Mouse (Mus musculus) hindbrain, embryonic 11.5 days (tissue): ENCODE data around the gene Tceanc2. TPM values are rescaled to one million over a fixed set of nuclear protein-coding genes. Genes with fewer than 3 reads are reported as not detected.
"Not testable (repeated sequence)": the region's sequence is repeated elsewhere in the genome, so short reads cannot be mapped to it uniquely, and the experiment has no call there.

ENCODE experiments used
- ATAC-seq: fragments of 200-750 bp; cut with Nextera tagmentation; 2 replicates; pipeline ENCODE4 v1.8.0; 2017; ENCODE audit warnings: mild to moderate bottlenecking, moderate TSS enrichment, moderate library complexity; ENCODE audit not compliant: low FRiP score
- DNase-seq: peaks from one replicate; pipeline ENCODE4 v3.0.0-alpha.2; 2015; ENCODE audit warnings: low spot score
- H3K27ac ChIP-seq: fragments of 300-500 bp; sonication (generic); 2 replicates; pipeline ENCODE4 v1.5.1; 2014; ENCODE audit warnings: mild to moderate bottlenecking, low read depth, low read length
- H3K27me3 ChIP-seq: fragments of 300-500 bp; sonication (generic); 2 replicates; pipeline ENCODE4 v1.6.1; 2014; ENCODE audit warnings: mild to moderate bottlenecking, low read length, moderate library complexity, mixed read lengths; ENCODE audit not compliant: control insufficient read depth, insufficient read depth
- H3K36me3 ChIP-seq: fragments of 300-500 bp; sonication (generic); 2 replicates; pipeline ENCODE4 v1.6.1; 2014; ENCODE audit warnings: mild to moderate bottlenecking, low read length, moderate library complexity, mixed read lengths; ENCODE audit not compliant: control insufficient read depth, insufficient read depth
- H3K4me1 ChIP-seq: fragments of 300-500 bp; sonication (generic); replicated peaks from 2 replicates; pipeline ENCODE4 v1.6.1; 2014; ENCODE audit warnings: low read length, mixed read lengths; ENCODE audit not compliant: control insufficient read depth, insufficient read depth
- H3K4me2 ChIP-seq: fragments of 300-500 bp; sonication (generic); replicated peaks from 2 replicates; pipeline ENCODE4 v1.6.1; 2014; ENCODE audit warnings: mild to moderate bottlenecking, low read depth, low read length
- H3K4me3 ChIP-seq: fragments of 300-500 bp; sonication (generic); 2 replicates; pipeline ENCODE4 v1.5.1; 2014; ENCODE audit warnings: low read depth, low read length
- H3K9ac ChIP-seq: fragments of 300-500 bp; sonication (generic); 2 replicates; pipeline ENCODE4 v1.6.1; 2014; ENCODE audit warnings: low read depth, low read length
- H3K9me3 ChIP-seq: fragments of 300-500 bp; sonication (generic); 2 replicates; pipeline ENCODE4 v1.6.1; 2016; ENCODE audit warnings: low read length; ENCODE audit not compliant: control insufficient read depth
- WGBS: fragments of 180-500 bp; shearing (Covaris S2); extraction: QIAGEN DNeasy Blood & Tissue Kit; methylation state at CpG from one replicate; pipeline ENCODE4 v1.1.7; 2014; 5-methylcytosine and 5-hydroxymethylcytosine counted together
- polyA plus RNA-seq: library from polyadenylated mRNA; unstranded; fragments of >200 nt; fragmentation: Nextera tagmentation; extraction: Ambion mirVana; gene quantifications from 2 replicates; pipeline ENCODE4 v1.2.1, GENCODE M21; 2014

The Tceanc2 gene
- polyA plus RNA-seq, 1 experiment from 2014 or later: 26.4 TPM

GRCm38 (mm10) chr4:107114278-107114677 lies 64.6 kb downstream of the Tceanc2 start:
- Histone ChIP-seq H3K4me1 (no peaks in the 10 kb centered on the region), H3K36me3 (no peaks in the 10 kb centered on the region), H3K27ac (no peak overlapping the region), H3K27me3 (no peaks in the 10 kb centered on the region), H3K9me3 (no peaks in the 10 kb centered on the region), H3K9ac (no peak overlapping the region), H3K4me3 (no peak overlapping the region), H3K4me2 (no peak overlapping the region)
- WGBS: 67% methylated on average over 8 of the region's 8 CpGs
- DNase-seq (no peak), ATAC-seq (no peak)

- not testable (repeated sequence) for H3K4me2 ChIP-seq, H3K4me1 ChIP-seq, DNase-seq, H3K9me3 ChIP-seq, H3K36me3 ChIP-seq, H3K27ac ChIP-seq, H3K27me3 ChIP-seq, ATAC-seq, H3K4me3 ChIP-seq, H3K9ac ChIP-seq
- WGBS: 95% methylated on average over 6 of the region's 6 CpGs
Measured at GRCm38 (mm10) chr4:107109181-107109580, 69.7 kb downstream of the Tceanc2 start.

- Histone ChIP-seq H3K27ac (peak overlapping the region; percentile 71), H3K27me3 (no peaks in the 10 kb centered on the region), H3K9me3 (no peaks in the 10 kb centered on the region), H3K36me3 (no peaks in the 10 kb centered on the region), H3K4me3 (no peak overlapping the region), H3K4me2 (peak overlapping the region; percentile 8; the same call in 1 of the 2 replicates), H3K9ac (no peak overlapping the region), H3K4me1 (peaks cover 6% of the 10 kb centered on the region; the same call in 1 of the 2 replicates)
- 30% methylated on average over 13 of the region's 13 CpGs for WGBS
- DNase-seq (peak; percentile 50), ATAC-seq (peak; percentile 88)
Measured at GRCm38 (mm10) chr4:107108291-107108731, 70.6 kb downstream of the Tceanc2 start.

GRCm38 (mm10) chr4:107106777-107107176 lies 72.1 kb downstream of the Tceanc2 start:
- WGBS: 83% methylated on average over 16 of the region's 16 CpGs
- H3K36me3 ChIP-seq: no peaks in the 10 kb centered on the region
- no peaks in the 10 kb centered on the region for H3K27me3 ChIP-seq
- no peak overlapping the region for H3K27ac ChIP-seq
- no peak overlapping the region for H3K4me2 ChIP-seq
- H3K9ac ChIP-seq: no peak overlapping the region
- H3K4me1 ChIP-seq: peaks cover 6% of the 10 kb centered on the region; the same call in 1 of the 2 replicates
- ATAC-seq (no peak), DNase-seq (no peak)
- no peaks in the 10 kb centered on the region for H3K9me3 ChIP-seq
- no peak overlapping the region for H3K4me3 ChIP-seq

GRCm38 (mm10) chr4:107102220-107102619 lies 76.7 kb downstream of the Tceanc2 start:
- Histone ChIP-seq H3K4me2 (no peak overlapping the region), H3K27me3 (no peaks in the 10 kb centered on the region), H3K4me1 (no peaks in the 10 kb centered on the region; the same call in none of the 2 replicates), H3K9me3 (no peaks in the 10 kb centered on the region), H3K27ac (no peak overlapping the region), H3K4me3 (no peak overlapping the region), H3K36me3 (no peaks in the 10 kb centered on the region), H3K9ac (no peak overlapping the region)
- 79% methylated on average over 8 of the region's 8 CpGs for WGBS
- ATAC-seq: no peak
- DNase-seq: no peak

- H3K4me1 ChIP-seq: peaks cover 4% of the 10 kb centered on the region
- H3K4me2 ChIP-seq: no peak overlapping the region
- H3K9ac ChIP-seq: no peak overlapping the region
- WGBS: 80% methylated on average over 17 of the region's 17 CpGs
- H3K9me3 ChIP-seq: no peaks in the 10 kb centered on the region
- no peaks in the 10 kb centered on the region for H3K27me3 ChIP-seq
- H3K27ac ChIP-seq: no peak overlapping the region
- ATAC-seq (no peak), DNase-seq (no peak)
- H3K4me3 ChIP-seq: no peak overlapping the region
- H3K36me3 ChIP-seq: no peaks in the 10 kb centered on the region
Measured at GRCm38 (mm10) chr4:107098791-107099525, 80.0 kb downstream of the Tceanc2 start.

GRCm38 (mm10) chr4:107098375-107098774 lies 80.5 kb downstream of the Tceanc2 start:
- H3K4me1 ChIP-seq: peaks cover 4% of the 10 kb centered on the region

GRCm38 (mm10) chr4:107097871-107098270 lies 81.0 kb downstream of the Tceanc2 start:
- Histone ChIP-seq H3K9me3 (no peaks in the 10 kb centered on the region), H3K27ac (peak overlapping the region; percentile 52), H3K4me2 (no peak overlapping the region), H3K27me3 (no peaks in the 10 kb centered on the region), H3K9ac (no peak overlapping the region), H3K4me3 (no peak overlapping the region), H3K4me1 (peaks cover 4% of the 10 kb centered on the region), H3K36me3 (no peaks in the 10 kb centered on the region)
- whole genome bisulfite sequencing: 53% methylated on average over 15 of the region's 15 CpGs
- ATAC-seq (no peak), DNase-seq (no peak)

More at GRCm38 (mm10) chr4:107098375-107098774, 80.5 kb downstream of the Tceanc2 start:
- Histone ChIP-seq H3K9me3 (no peaks in the 10 kb centered on the region), H3K36me3 (no peaks in the 10 kb centered on the region), H3K9ac (no peak overlapping the region), H3K4me3 (no peak overlapping the region), H3K27ac (no peak overlapping the region), H3K4me2 (no peak overlapping the region), H3K27me3 (no peaks in the 10 kb centered on the region)
- ATAC-seq (no peak), DNase-seq (no peak)
- 53% methylated on average over 10 of the region's 10 CpGs for WGBS

- Histone ChIP-seq H3K27me3 (no peaks in the 10 kb centered on the region), H3K4me3 (no peak within 1 kb of the TSS), H3K9me3 (no peaks in the 10 kb centered on the region), H3K4me2 (no peak within 1 kb of the TSS), H3K27ac (peak within 1 kb of the TSS; percentile 52), H3K36me3 (no peaks in the 10 kb centered on the region), H3K4me1 (peaks cover 4% of the 10 kb centered on the region), H3K9ac (no peak within 1 kb of the TSS)
- ATAC-seq: 0 out of 2 replicates have a peak, but pooled peaks have one; percentile 32
- 48% methylated on average over 16 of the region's 16 CpGs for WGBS
- peak; percentile 48 for DNase-seq
Measured at GRCm38 (mm10) chr4:107096841-107097373, 82.0 kb downstream of the Tceanc2 start, which contains the start of gene Cdcp2. Gene Cdcp2, plus strand, starts transcription at chr4:107096891.
